Mouse (Mus musculus) embryo, embryonic 9.5 days (tissue): ENCODE data around the gene Gm49384.
"Not testable (repeated sequence)": the region's sequence is repeated elsewhere in the genome, so short reads cannot be mapped to it uniquely, and the experiment has no call there.

Experiments used
- DNase-seq: peaks from one replicate; pipeline ENCODE4 v3.0.0-alpha.2; 2017; ENCODE audit errors: extremely low spot score

Gm49384 gene

GRCm38 (mm10) chr12:69167656-69168460 lies 36.2 kb downstream of the Gm49384 start:
- no peak for DNase-seq

- not testable (repeated sequence) for DNase-seq
These were observed 37.0 kb downstream of the Gm49384 start for GRCm38 (mm10) chr12:69166861-69167581.

GRCm38 (mm10) chr12:69164904-69165303 lies 39.2 kb downstream of the Gm49384 start:
- no peak for DNase-seq

GRCm38 (mm10) chr12:69163586-69163985 lies 40.5 kb downstream of the Gm49384 start:
- DNase-seq = not testable (repeated sequence)

GRCm38 (mm10) chr12:69160677-69161076 lies 43.4 kb downstream of the Gm49384 start:
- not testable (repeated sequence) for DNase-seq

GRCm38 (mm10) chr12:69159578-69159940 lies 44.5 kb downstream of the Gm49384 start:
- peak; percentile 81 for DNase-seq

GRCm38 (mm10) chr12:69158765-69159577 lies 45.1 kb downstream of the Gm49384 start, which contains the start of gene Rps29:
Rps29 (minus strand) TSS chr12:69159186.
- peak; percentile 98 for DNase-seq

- DNase-seq = no peak
These were observed 45.7 kb downstream of the Gm49384 start for GRCm38 (mm10) chr12:69158366-69158764.

- DNase-seq = no peak
These were observed 47.0 kb downstream of the Gm49384 start for GRCm38 (mm10) chr12:69157107-69157506.

- DNase-seq = no peak
These were observed 47.6 kb downstream of the Gm49384 start for GRCm38 (mm10) chr12:69156436-69156835.

- DNase-seq = no peak
These were observed 48.1 kb downstream of the Gm49384 start for GRCm38 (mm10) chr12:69155923-69156322.

GRCm38 (mm10) chr12:69150049-69150448 lies 54.0 kb downstream of the Gm49384 start:
- DNase-seq = no peak

GRCm38 (mm10) chr12:69147166-69147735 lies 56.8 kb downstream of the Gm49384 start:
- DNase-seq = no peak

- no peak for DNase-seq
These were observed 60.6 kb downstream of the Gm49384 start for GRCm38 (mm10) chr12:69143460-69143859.

GRCm38 (mm10) chr12:69139841-69140240 lies 64.2 kb downstream of the Gm49384 start:
- DNase-seq = no peak
